Mouse (Mus musculus) CH12.LX (cell line): ENCODE measurements at regions not wholly inside any gene's neighbourhood (a gene's known extent, or its start where the extent isn't known, plus 50 kb on each side); places are given as distances from the start of the nearest gene placed in this dataset.

Experiments
- DNase-seq: peaks from one replicate; pipeline ENCODE4 v3.0.0-alpha.2; 2013; ENCODE audit errors: extremely low read depth
- H3K27ac ChIP-seq: 2 replicates; pipeline ENCODE4 v1.5.1; 2012; ENCODE audit warnings: low read depth, mild to moderate bottlenecking, control low read depth, moderate library complexity; ENCODE audit not compliant: insufficient read depth
- H3K27me3 ChIP-seq: replicated peaks from 2 replicates; pipeline ENCODE3; 2012; ENCODE audit warnings: inconsistent platforms
- H3K36me3 ChIP-seq, 2 experiments: replicated peaks in 1 of 2; 2 replicates each; pipeline versions ENCODE3 to v1.6.1; 2012; ENCODE audit warnings: inconsistent platforms in 1 of 2, low read length in 1 of 2, mild to moderate bottlenecking in 1 of 2, mixed read lengths in 1 of 2, moderate library complexity in 1 of 2; ENCODE audit not compliant: control insufficient read depth in 1 of 2, insufficient read depth in 1 of 2
- H3K4me1 ChIP-seq, 2 experiments: 2 replicates each; pipeline ENCODE4 v1.6.1; 2012; ENCODE audit warnings: inconsistent platforms in 1 of 2, moderate library complexity in 1 of 2; ENCODE audit not compliant: insufficient read depth in 2 of 2, control insufficient read depth in 1 of 2
- H3K4me2 ChIP-seq: 2 replicates; pipeline ENCODE4 v1.6.1; 2012; ENCODE audit warnings: low read depth, mild to moderate bottlenecking, control low read depth; ENCODE audit not compliant: poor library complexity, insufficient read depth, severe bottlenecking
- H3K4me3 ChIP-seq, 3 experiments: fragments of 150-350 bp in 1 of 3; sonication (generic) in 1 of 3; replicated peaks in 1 of 3; 2 replicates each; pipeline versions ENCODE3 to v1.5.1; 2011 to 2012; ENCODE audit warnings: low read depth in 2 of 3, low read length in 2 of 3, mild to moderate bottlenecking in 2 of 3, moderate library complexity in 2 of 3, control low read depth in 1 of 3, improper control_type of control experiment in 1 of 3, inconsistent platforms in 1 of 3, mixed read lengths in 1 of 3; ENCODE audit not compliant: poor library complexity in 1 of 3
- H3K79me2 ChIP-seq: replicated peaks from 2 replicates; pipeline ENCODE4 v1.6.1; 2012; ENCODE audit warnings: mild to moderate bottlenecking, moderate library complexity; ENCODE audit not compliant: control insufficient read depth, poor library complexity, insufficient read depth, severe bottlenecking; ENCODE audit errors: extremely low read depth
- H3K9ac ChIP-seq: 2 replicates; pipeline ENCODE4 v1.6.1; 2012; ENCODE audit warnings: low read depth, mild to moderate bottlenecking, control low read depth, moderate library complexity; ENCODE audit not compliant: insufficient read depth
- H3K9me3 ChIP-seq: replicated peaks from 2 replicates; pipeline ENCODE3; 2012; ENCODE audit warnings: low read length, inconsistent platforms, mixed read lengths
- BHLHE40 ChIP-seq: IDR thresholded peaks from 2 replicates; pipeline ENCODE4 v1.6.1; 2011; ENCODE audit warnings: mild to moderate bottlenecking, low read depth, low read length, improper control_type of control experiment
- CHD1 ChIP-seq: IDR thresholded peaks from 2 replicates; pipeline ENCODE4 v1.6.1; 2012; ENCODE audit warnings: low read depth, low read length, improper control_type of control experiment, inconsistent platforms
- CHD2 ChIP-seq: IDR thresholded peaks from 2 replicates; pipeline ENCODE4 v1.6.1; 2011; ENCODE audit warnings: low read length, improper control_type of control experiment
- CTCF ChIP-seq, 2 experiments: IDR thresholded peaks in 1 of 2; conservative IDR thresholded peaks in 1 of 2; 2 replicates each; pipeline ENCODE4 v1.5.1; 2011 to 2012; ENCODE audit warnings: low read depth in 2 of 2, low read length in 2 of 2, improper control_type of control experiment in 1 of 2, inconsistent platforms in 1 of 2, mild to moderate bottlenecking in 1 of 2, moderate library complexity in 1 of 2
- E2F4 ChIP-seq: IDR thresholded peaks from 2 replicates; pipeline ENCODE4 v1.6.1; 2011; ENCODE audit warnings: low read depth, low read length, improper control_type of control experiment; ENCODE audit not compliant: insufficient replicate concordance
- HCFC1 ChIP-seq: IDR thresholded peaks from 2 replicates; pipeline ENCODE4 v1.6.1; 2012; ENCODE audit warnings: low read depth, mild to moderate bottlenecking, inconsistent platforms, low read length, improper control_type of control experiment
- IRF4 ChIP-seq: IDR thresholded peaks from 2 replicates; pipeline ENCODE4 v1.6.1; 2014; ENCODE audit warnings: low read depth, mild to moderate bottlenecking, inconsistent platforms, low read length, improper control_type of control experiment
- JUND ChIP-seq: conservative IDR thresholded peaks from 2 replicates; pipeline ENCODE4 v1.6.1; 2011; ENCODE audit warnings: low read depth, low read length, improper control_type of control experiment
- KAT2A ChIP-seq: IDR thresholded peaks from 2 replicates; pipeline ENCODE4 v1.6.1; 2012; ENCODE audit warnings: low read length, improper control_type of control experiment, inconsistent platforms; ENCODE audit not compliant: insufficient replicate concordance
- MAFK ChIP-seq: IDR thresholded peaks from 2 replicates; pipeline ENCODE4 v1.6.1; 2011; ENCODE audit warnings: low read length, improper control_type of control experiment; ENCODE audit not compliant: insufficient replicate concordance
- MAX ChIP-seq: IDR thresholded peaks from 2 replicates; pipeline ENCODE4 v1.6.1; 2011; ENCODE audit warnings: low read length, improper control_type of control experiment
- MAZ ChIP-seq: IDR thresholded peaks from 2 replicates; pipeline ENCODE4 v1.6.1; 2012; ENCODE audit warnings: low read depth, mild to moderate bottlenecking, inconsistent platforms, low read length, improper control_type of control experiment, moderate library complexity
- MXI1 ChIP-seq: IDR thresholded peaks from 2 replicates; pipeline ENCODE4 v1.6.1; 2011; ENCODE audit warnings: mild to moderate bottlenecking, low read depth, low read length, improper control_type of control experiment
- MYC ChIP-seq: IDR thresholded peaks from 2 replicates; pipeline ENCODE4 v1.6.1; 2011; ENCODE audit warnings: low read depth, mild to moderate bottlenecking, improper control_type of control experiment, low read length
- NELFE ChIP-seq: IDR thresholded peaks from 2 replicates; pipeline ENCODE4 v1.6.1; 2011; ENCODE audit warnings: low read depth, low read length, improper control_type of control experiment
- NRF1 ChIP-seq: IDR thresholded peaks from 2 replicates; pipeline ENCODE4 v1.6.1; 2014; ENCODE audit warnings: low read depth, mild to moderate bottlenecking, inconsistent platforms, low read length, improper control_type of control experiment, moderate library complexity
- POLR2A ChIP-seq: IDR thresholded peaks from 2 replicates; pipeline ENCODE4 v1.6.1; 2011; ENCODE audit warnings: low read depth, mild to moderate bottlenecking, improper control_type of control experiment, low read length
- SIN3A ChIP-seq: IDR thresholded peaks from 2 replicates; pipeline ENCODE4 v1.6.1; 2012; ENCODE audit warnings: low read length, improper control_type of control experiment, inconsistent platforms
- SMC3 ChIP-seq: IDR thresholded peaks from 2 replicates; pipeline ENCODE4 v1.6.1; 2011; ENCODE audit warnings: low read depth, low read length, improper control_type of control experiment
- USF1 ChIP-seq: IDR thresholded peaks from 2 replicates; pipeline ENCODE4 v1.6.1; 2014; ENCODE audit warnings: low read depth, mild to moderate bottlenecking, inconsistent platforms, low read length, improper control_type of control experiment
- dilution Hi-C: fragments of 300-500 bp; cut with MboI; formaldehyde crosslinking; loops from 2 replicates; pipeline ENCODE4 v1.14.3; 2020; ENCODE audit warnings: low sequenced_read_pairs; ENCODE audit not compliant: extremely low pct_unique_long_range_greater_than_20kb, extremely low pct_ligation_motif_present
- in situ Hi-C: fragments of 300-500 bp; cut with MboI; formaldehyde crosslinking; loops from 3 replicates; pipeline ENCODE4 v1.14.3; 2019; ENCODE audit warnings: low sequenced_read_pairs, low pct_ligation_motif_present, low pct_unique_long_range_greater_than_20kb, mixed read lengths

DNA sequence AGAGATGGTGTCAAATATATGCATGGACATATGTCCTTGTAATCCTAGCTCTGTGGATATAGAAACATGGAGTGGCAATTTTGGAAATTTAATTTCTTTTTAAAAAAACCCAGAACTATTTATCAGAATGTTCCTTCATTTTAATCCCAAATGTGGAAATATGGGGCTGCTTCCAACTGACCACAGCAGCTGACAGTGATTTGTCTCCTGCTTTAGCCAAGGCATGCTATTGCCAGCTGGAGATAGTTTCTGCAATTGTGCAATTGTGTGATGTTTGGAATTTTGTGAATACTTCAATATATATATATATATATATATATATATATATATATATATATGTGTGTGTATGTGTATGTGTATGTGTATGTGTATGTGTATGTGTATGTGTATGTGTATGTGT, 629.7 kb upstream of the Slc8a1 start:
- Histone ChIP-seq H3K36me3 (no peaks in the 10 kb centered on the region), H3K4me2 (no peak overlapping the region), H3K4me3 (no peak overlapping the region), H3K79me2 (no peaks in the 10 kb centered on the region), H3K4me1 (no peaks in the 10 kb centered on the region), H3K9me3 (peaks cover 17% of the 10 kb centered on the region), H3K9ac (no peak overlapping the region), H3K27ac (no peak overlapping the region), H3K27me3 (no peaks in the 10 kb centered on the region)
- in situ Hi-C loops (no loop called here), dilution Hi-C loops (no loop called here)
- no peak for DNase-seq
- TF ChIP-seq USF1, result no peak
- no peak for TF ChIP-seq SIN3A
- TF ChIP-seq MAX, result no peak
- TF ChIP-seq MAFK, result no peak
- TF ChIP-seq JUND, result no peak
- no peak for TF ChIP-seq MXI1
- TF ChIP-seq SMC3, result no peak

GRCm38 (mm10) chr17:82366001-82366400, 627.8 kb upstream of the Slc8a1 start:
- peaks cover 20% of the 10 kb centered on the region for H3K9me3 ChIP-seq
- H3K4me1 ChIP-seq, result no peaks in the 10 kb centered on the region
- no peak overlapping the region for H3K4me2 ChIP-seq
- H3K36me3 ChIP-seq, result no peaks in the 10 kb centered on the region
- no peak for TF ChIP-seq NRF1
- TF ChIP-seq USF1, result no peak
- no peak for TF ChIP-seq POLR2A
- TF ChIP-seq JUND, result no peak
- TF ChIP-seq MAZ, result no peak
- TF ChIP-seq MYC, result no peak
- TF ChIP-seq MXI1, result no peak
- TF ChIP-seq E2F4, result no peak
- no peak for TF ChIP-seq SIN3A
- no peak for TF ChIP-seq IRF4
- TF ChIP-seq KAT2A, result no peak
- TF ChIP-seq CHD1, result no peak
- TF ChIP-seq HCFC1, result no peak
- no peak for TF ChIP-seq NELFE
- no peak for TF ChIP-seq MAX
- TF ChIP-seq CTCF (conservative IDR thresholded peaks at IDR 0.05 in 1 of 2, IDR thresholded peaks at IDR 0.05 in 1 of 2; ENCODE audit: low read depth in 2 of 2, low read length in 2 of 2), result no peak
- TF ChIP-seq BHLHE40, result no peak
- TF ChIP-seq CHD2, result no peak
- TF ChIP-seq, all 38 proteins: peak for 0
- Histone ChIP-seq H3K79me2 (no peaks in the 10 kb centered on the region), H3K9ac (no peak overlapping the region), H3K27ac (no peak overlapping the region), H3K27me3 (no peaks in the 10 kb centered on the region), H3K4me3 (no peak overlapping the region)
- DNase-seq, result no peak
- in situ Hi-C loops, result no loop called here
- dilution Hi-C loops, result no loop called here
